Mouse (Mus musculus): Measurements from ENCODE around the gene Hbs1l.

Gene Hbs1l

DNA sequence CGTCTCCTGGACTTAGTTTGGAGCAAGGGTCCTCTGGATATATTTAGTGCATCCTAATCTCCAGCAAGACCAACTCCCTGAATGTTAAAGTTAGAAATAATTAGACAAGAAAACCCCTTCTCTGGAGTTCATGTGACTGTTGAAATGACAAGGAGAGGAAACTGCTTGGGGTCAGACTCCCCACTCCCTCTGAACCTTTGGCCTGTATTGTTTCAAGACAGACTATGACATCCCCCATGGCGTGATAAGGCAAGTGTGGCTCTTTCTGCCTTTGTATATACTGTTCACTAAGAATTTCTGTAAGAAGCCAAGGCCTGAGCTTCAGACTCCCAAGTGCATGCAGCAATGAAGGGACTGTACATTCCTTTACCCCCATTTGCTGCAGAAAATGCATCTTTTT, 104.7 kb downstream of the Hbs1l start:
- no peak for DNase-seq (ENCODE audit: extremely low read depth, low read depth)

DNA sequence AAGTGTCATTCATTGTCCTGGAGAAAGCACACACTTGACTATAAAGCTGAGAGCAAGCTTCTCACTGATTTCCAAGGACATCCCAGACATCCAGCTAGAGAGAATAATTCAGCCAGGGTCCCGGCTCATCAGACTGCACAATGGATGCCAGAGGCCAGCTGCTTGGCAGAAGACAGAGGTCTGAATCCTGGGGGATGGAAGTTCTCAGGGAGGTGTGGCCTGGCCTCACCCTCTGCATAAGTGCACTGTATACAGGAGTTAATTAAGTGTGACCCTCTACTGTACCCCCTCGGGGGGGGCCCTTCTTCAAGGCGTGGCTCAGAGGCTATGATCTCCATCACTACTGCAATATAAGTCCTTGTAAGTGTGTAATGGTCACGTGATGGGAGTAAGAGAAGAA, 105.5 kb downstream of the Hbs1l start:
- no peak for DNase-seq (ENCODE audit: extremely low read depth, low read depth)

DNA sequence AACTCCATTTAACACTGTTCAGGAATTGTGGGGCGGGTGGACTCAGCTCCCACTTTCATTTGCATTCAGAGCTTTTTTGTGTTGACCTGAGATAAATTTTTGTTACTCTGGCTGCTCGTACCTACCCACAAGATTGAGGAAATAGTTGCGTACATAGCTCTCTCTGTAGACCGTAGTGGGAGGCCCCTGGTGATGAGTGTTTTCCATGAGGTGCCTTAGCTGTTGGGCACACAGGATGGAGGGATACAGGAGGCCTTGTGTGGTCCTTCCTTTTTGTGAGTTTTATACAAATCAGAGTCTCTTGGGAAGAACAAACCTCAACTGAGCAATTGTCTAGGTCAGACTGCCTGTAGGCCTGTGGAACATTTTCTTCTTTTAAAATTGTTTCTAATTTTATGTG, 109.0 kb downstream of the Hbs1l start:
- DNase-seq (ENCODE audit: extremely low read depth, low read depth) = no peak

DNA sequence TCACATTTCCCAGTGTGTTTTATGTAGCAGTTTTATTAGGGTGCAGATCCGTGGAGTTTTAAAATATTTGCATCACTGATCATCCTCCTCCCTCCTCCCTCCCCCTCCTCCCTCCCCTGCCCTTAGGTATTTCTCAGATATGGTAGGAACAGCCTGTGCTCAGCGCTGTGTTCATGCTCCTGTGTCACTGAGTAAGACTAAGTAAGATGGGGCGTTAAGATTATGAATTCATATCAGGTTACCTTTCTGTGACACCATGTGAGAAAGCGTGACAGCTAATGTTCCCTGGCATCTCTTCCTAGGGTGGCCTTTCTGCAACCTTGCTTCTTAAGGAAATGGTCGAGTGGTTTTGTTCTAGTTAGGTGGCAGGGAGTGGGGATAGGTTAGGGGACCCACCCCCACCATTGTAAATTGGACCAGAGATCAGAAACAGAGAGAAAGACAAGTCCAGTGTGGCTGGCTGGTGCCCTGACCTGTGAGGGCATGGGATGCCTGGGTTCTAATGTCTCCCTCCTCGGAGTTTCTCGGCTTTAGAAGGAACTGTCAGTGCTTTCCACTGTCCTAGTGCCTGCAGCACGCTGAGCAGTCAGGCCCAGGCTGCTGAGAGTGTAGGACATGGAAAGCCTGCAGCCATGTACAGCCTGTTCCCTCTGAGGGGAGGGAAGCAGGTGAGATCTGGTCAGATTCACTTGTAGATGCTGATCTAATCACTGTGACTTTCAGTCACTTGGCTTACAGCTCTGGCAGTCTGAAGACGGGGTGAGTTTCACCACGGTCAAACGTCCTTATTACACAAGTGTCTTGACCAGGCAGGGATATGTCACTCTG, 110.1 kb downstream of the Hbs1l start:
- DNase-seq (ENCODE audit: extremely low read depth, low read depth) = no peak

DNA sequence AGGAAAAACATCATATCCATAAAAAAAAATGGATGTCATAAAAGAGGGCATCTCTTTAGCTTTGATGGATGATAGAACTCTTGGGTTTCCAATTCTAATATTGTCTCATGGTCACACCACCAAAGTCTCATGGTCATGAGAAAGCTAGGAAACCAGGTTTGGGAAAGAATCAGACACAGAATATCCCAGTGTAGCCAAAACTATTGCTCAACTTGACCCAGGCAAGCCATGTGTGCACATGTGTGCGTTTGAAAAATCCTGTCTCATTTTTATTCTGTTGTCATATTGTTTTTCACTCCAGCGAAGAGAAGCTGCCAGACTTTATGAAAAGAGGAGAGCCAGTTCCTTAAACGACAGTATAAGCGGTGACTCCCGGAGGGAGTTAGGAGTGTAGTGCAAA, 114.9 kb downstream of the Hbs1l start:
- DNase-seq (ENCODE audit: extremely low read depth, low read depth) = no peak

DNA sequence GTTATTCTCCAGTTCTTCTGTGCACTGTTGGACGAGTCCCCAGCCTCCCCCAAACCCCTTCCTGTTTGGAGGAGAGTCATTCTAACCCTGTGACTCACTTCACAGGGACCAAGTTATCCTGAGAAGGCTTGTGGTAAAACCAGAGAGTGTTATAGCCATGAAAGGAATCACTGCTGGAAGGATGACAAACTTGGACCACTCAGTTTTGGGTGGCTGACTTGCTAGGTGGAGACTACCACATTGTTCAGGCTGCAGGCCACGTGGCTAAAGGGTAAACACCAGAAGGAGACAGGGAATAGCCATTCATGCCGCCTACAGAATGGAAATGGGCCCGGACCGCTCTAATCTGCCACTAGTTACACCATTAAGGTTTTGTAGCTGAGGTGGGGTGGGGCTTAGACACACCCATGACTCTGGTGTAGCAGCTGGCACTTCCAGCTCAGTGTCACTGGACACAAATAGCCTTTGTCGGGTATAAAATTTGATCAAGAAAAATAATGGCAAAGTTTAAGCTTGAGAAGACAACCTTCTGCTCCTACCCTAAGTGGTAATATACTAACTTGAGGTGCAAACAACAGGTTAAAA, 115.9 kb downstream of the Hbs1l start:
- DNase-seq (ENCODE audit: extremely low read depth, low read depth) = no peak

DNA sequence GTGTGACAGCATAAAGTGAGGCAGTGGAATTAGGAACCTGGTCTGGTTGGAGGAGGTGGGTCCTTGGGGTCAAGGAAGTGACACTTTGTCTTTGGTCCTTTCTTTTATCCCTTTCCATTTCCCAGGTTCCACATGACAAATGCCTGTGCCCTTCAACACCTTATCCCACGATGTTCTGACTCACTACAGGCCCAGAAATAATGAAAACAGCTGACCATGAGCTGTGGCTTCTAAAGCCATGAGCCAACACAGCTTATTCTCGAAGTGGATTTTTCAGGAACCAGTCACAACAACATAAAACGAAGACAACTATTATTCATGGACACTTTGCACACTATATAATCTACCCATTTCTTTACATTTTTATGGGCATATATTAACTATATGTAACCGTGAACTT, 119.3 kb downstream of the Hbs1l start:
- no peak for DNase-seq (ENCODE audit: extremely low read depth, low read depth)

DNA sequence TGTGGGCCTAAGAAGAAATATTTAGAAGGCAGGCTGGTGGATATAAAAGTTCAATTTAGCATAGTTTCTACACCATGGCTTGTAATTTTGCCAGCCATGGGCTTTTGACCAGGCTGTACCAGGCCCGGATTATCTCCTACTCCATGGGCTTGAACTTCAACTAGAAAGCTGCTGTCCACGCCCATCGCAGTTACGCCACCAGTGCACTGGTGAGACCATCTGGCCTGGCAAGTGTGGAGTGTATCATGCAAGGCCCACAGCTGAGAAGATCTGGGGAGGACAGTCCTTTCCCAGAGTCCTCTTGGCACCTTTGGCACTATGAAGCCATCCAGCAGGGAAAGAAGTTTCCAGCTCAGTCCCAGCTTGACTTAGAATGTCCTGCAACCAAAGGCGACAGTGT, 120.4 kb downstream of the Hbs1l start:
- no peak for DNase-seq (ENCODE audit: extremely low read depth, low read depth)
